ENCODE assay signal across 22 mouse cellular contexts in the genomic region with DNA sequence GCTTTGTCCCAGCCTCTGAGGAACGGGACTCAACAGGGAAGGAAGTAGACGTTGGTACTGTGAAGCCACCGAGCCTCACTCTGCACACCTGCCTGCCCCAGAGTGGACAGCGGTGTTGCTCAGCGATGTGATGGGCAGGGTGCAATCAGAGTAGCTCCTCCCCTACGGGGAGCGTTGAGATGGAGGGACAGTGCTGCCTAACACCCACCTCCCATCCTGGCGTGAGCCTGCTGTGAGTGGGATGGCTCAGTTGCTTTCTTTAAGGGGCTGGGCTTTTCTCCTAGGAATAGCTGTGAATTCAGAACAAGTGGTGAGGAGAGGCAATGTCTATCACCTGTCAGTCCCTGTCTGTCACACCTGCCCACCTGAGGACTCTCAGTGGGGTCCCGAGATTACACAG. TPM values are rescaled to one million over a fixed set of nuclear protein-coding genes. Genes with fewer than 3 reads are reported as not detected.
DNase-seq lines count a peak whose midpoint lies in the region; ATAC-seq lines count a peak whose summit lies in the region.
"Had no signal": no experiment of that assay in that cellular context is flagged by ENCODE, and none has a peak within 500 bp of the region (broad histone marks: within the 10 kb centered on the region; RNA-seq: fewer than 3 reads in every experiment).

No protein-coding gene starts in this region.

- peak; percentile 55 for ATAC-seq in frontal cortex, adult (ENCODE audit: low TSS enrichment)
- no peak for ATAC-seq in midbrain, embryonic 16.5 days
- ATAC-seq: forebrain, embryonic 15.5 days; hindbrain, postnatal 0 days had no signal

- H3K4me1 ChIP-seq in midbrain, embryonic 10.5 days, result peaks cover 35% of the 10 kb centered on the region
- H3K4me1 ChIP-seq in midbrain, embryonic 16.5 days (ENCODE audit: control insufficient read depth, insufficient read depth, low read length), result peaks cover 2% of the 10 kb centered on the region; the same call in 1 of the 2 replicates

- 0 out of 2 replicates have a peak overlapping the region, but pooled peaks have one; percentile 49 for H3K27ac ChIP-seq in midbrain, embryonic 10.5 days (replicated peaks)
- H3K27ac ChIP-seq in midbrain, embryonic 16.5 days (ENCODE audit: low read length), result no peak overlapping the region
- H3K27ac ChIP-seq: embryonic facial prominence, embryonic 13.5 days; forebrain, embryonic 15.5 days; gastrocnemius, adult 2 months; heart, embryonic 15.5 days; hindbrain, postnatal 0 days had no signal

- WGBS in midbrain, embryonic 10.5 days, result 67% methylated on average over 9 of the region's 9 CpGs
- 73% methylated on average over 9 of the region's 9 CpGs for WGBS in midbrain, embryonic 16.5 days

- no peaks in the 10 kb centered on the region for H3K9me3 ChIP-seq in midbrain, embryonic 10.5 days (replicated peaks)
- no peaks in the 10 kb centered on the region for H3K9me3 ChIP-seq in midbrain, embryonic 16.5 days (replicated peaks; ENCODE audit: control insufficient read depth, low read length, poor library complexity, severe bottlenecking)
- H3K9me3 ChIP-seq: embryonic facial prominence, embryonic 13.5 days; forebrain, embryonic 15.5 days; heart, embryonic 15.5 days had no signal

- H3K4me3 ChIP-seq in midbrain, embryonic 10.5 days, result no peak overlapping the region
- H3K4me3 ChIP-seq in midbrain, embryonic 16.5 days (ENCODE audit: low read depth, low read length), result no peak overlapping the region
- H3K4me3 ChIP-seq: embryonic facial prominence, embryonic 13.5 days; forebrain, embryonic 15.5 days; gastrocnemius, adult 2 months; heart, embryonic 15.5 days had no signal

- no peak for DNase-seq in frontal cortex, postnatal 10 days (ENCODE audit: low spot score in 2 of 2)
- no peak for DNase-seq in midbrain, embryonic 10.5 days (ENCODE audit: low spot score)
- peak; percentile 53 for DNase-seq in brain, adult 2 months (ENCODE audit: low read depth, low spot score)
- DNase-seq in cerebellum, postnatal 36 days, result no peak
- no peak for DNase-seq in gastrocnemius, postnatal 4 days (ENCODE audit: low spot score in 2 of 2)
- DNase-seq: adrenal gland, adult 2 months; adrenal gland, postnatal 25 days; cerebellum, adult 11 months; cerebellum, adult 8-10 months; gastrocnemius, postnatal 25 days; heart, adult 11 months; heart, postnatal 14 days; kidney, adult 18-20 months had no signal

- H3K9ac ChIP-seq in midbrain, embryonic 16.5 days (ENCODE audit: low read depth, low read length), result no peak overlapping the region
- H3K9ac ChIP-seq: embryonic facial prominence, embryonic 13.5 days; forebrain, embryonic 15.5 days; heart, embryonic 15.5 days had no signal

- no peak overlapping the region for H3K4me2 ChIP-seq in midbrain, embryonic 16.5 days (ENCODE audit: low read length)
- H3K4me2 ChIP-seq: embryonic facial prominence, embryonic 13.5 days; forebrain, embryonic 15.5 days; heart, embryonic 11.5 days; heart, embryonic 15.5 days had no signal

- H3K27me3 ChIP-seq in midbrain, embryonic 10.5 days (ENCODE audit: low read depth, poor library complexity, severe bottlenecking), result no peaks in the 10 kb centered on the region
- H3K27me3 ChIP-seq in midbrain, embryonic 16.5 days (ENCODE audit: control insufficient read depth, insufficient read depth, low read depth, low read length), result no peaks in the 10 kb centered on the region
- H3K27me3 ChIP-seq: CH12.LX; embryonic facial prominence, embryonic 13.5 days; forebrain, embryonic 15.5 days; heart, embryonic 15.5 days had no signal

- H3K36me3 ChIP-seq in midbrain, embryonic 10.5 days, result peaks cover 4% of the 10 kb centered on the region; the same call in 1 of the 2 replicates
- H3K36me3 ChIP-seq in midbrain, embryonic 16.5 days (ENCODE audit: control insufficient read depth, insufficient read depth, low read length), result no peaks in the 10 kb centered on the region
- H3K36me3 ChIP-seq: embryonic facial prominence, embryonic 13.5 days; forebrain, embryonic 15.5 days had no signal

RNA-seq across cellular contexts. Expression of gene Rps6ka2, which starts 12.3 kb away (rescaled TPM):
- polyA plus RNA-seq in midbrain, embryonic 10.5 days (2016; fragmentation: Nextera tagmentation; extraction: Ambion mirVana), result 21.4 and 24.4 TPM in 2 replicates
- polyA plus RNA-seq in midbrain, embryonic 16.5 days (2015; fragmentation: Nextera tagmentation; extraction: Ambion mirVana), result 19.6 and 22.1 TPM in 2 replicates
- 10 to 100 TPM; 37.9 to 43.0 TPM for total RNA-seq in gastrocnemius, postnatal 4 days (2021)
